Mouse (Mus musculus) embryonic fibroblast, embryonic 13.5 days (primary cell): Measurements from ENCODE around the gene Sytl3.
"Not testable (repeated sequence)": the region's sequence is repeated elsewhere in the genome, so short reads cannot be mapped to it uniquely, and the experiment has no call there.

ENCODE experiments used
- CTCF ChIP-seq: IDR thresholded peaks from 2 replicates; pipeline ENCODE4 v1.5.1; 2011; ENCODE audit warnings: mild to moderate bottlenecking, control low read depth, low read length, moderate library complexity, borderline replicate concordance; ENCODE audit not compliant: insufficient read depth
- POLR2A ChIP-seq: IDR thresholded peaks from 2 replicates; pipeline ENCODE4 v1.6.1; 2011; ENCODE audit warnings: low read depth, mild to moderate bottlenecking, control low read depth, low read length, moderate library complexity

- not testable (repeated sequence) for TF ChIP-seq POLR2A, CTCF
Observed at GRCm38 (mm10) chr17:6689344-6689743, 30.5 kb downstream of the Sytl3 start.
